Mouse (Mus musculus): ENCODE data around the gene Dmrt3. TPM values are rescaled to one million over a fixed set of nuclear protein-coding genes. Genes with fewer than 3 reads are reported as not detected.

Dmrt3 gene
- polyA plus RNA-seq, 1 experiment from 2014 or later, result 0.06 TPM

Other genes with a start within 250 kb of the Dmrt3 start
- gene Dmrt1, start 104.7 kb upstream of the Dmrt3 start, polyA plus RNA-seq (2014; fragmentation: Nextera tagmentation; extraction: Ambion mirVana), result 0.14 TPM in 1 of 2 replicates, not detected in the other
- 0.72 and 0.79 TPM in 2 replicates for gene Dmrt2, start 62.1 kb downstream of the Dmrt3 start, polyA plus RNA-seq (2014; fragmentation: Nextera tagmentation; extraction: Ambion mirVana)

All from heart, embryonic 11.5 days (tissue).